Mouse (Mus musculus): ENCODE data around the gene Fbln2. TPM values are rescaled to one million over a fixed set of nuclear protein-coding genes. Genes with fewer than 3 reads are reported as not detected.

The Fbln2 gene
- polyA plus RNA-seq, 1 experiment from 2014 or later: 7.3 TPM

- peaks cover 35% of the 10 kb centered on the region for H3K4me1 ChIP-seq (ENCODE audit: control insufficient read depth, insufficient read depth, low read length)
- no peak overlapping the region for H3K9ac ChIP-seq (ENCODE audit: low read length)
- H3K27me3 ChIP-seq (replicated peaks; ENCODE audit: control insufficient read depth, insufficient read depth, low read length): no peaks in the 10 kb centered on the region
- ATAC-seq (no peak), DNase-seq (ENCODE audit: low spot score) (peak; percentile 33)
- H3K4me2 ChIP-seq (ENCODE audit: low read length): no peak overlapping the region
- WGBS: 68% methylated on average over 6 of the region's 6 CpGs
- H3K9me3 ChIP-seq (replicated peaks; ENCODE audit: control insufficient read depth, low read length): no peaks in the 10 kb centered on the region
- H3K4me3 ChIP-seq (ENCODE audit: low read depth, low read length): no peak overlapping the region
- H3K27ac ChIP-seq (ENCODE audit: low read depth, low read length): no peak overlapping the region
- no peaks in the 10 kb centered on the region for H3K36me3 ChIP-seq (ENCODE audit: control insufficient read depth, insufficient read depth, low read length)
Measured at GRCm38 (mm10) chr6:91287636-91288035, 75.4 kb downstream of the Fbln2 start.

GRCm38 (mm10) chr6:91288251-91288785 is 76.1 kb downstream of the Fbln2 start:
- Histone ChIP-seq H3K36me3 (ENCODE audit: control insufficient read depth, insufficient read depth, low read length) (no peaks in the 10 kb centered on the region), H3K4me2 (ENCODE audit: low read length) (no peak overlapping the region), H3K27ac (ENCODE audit: low read depth, low read length) (no peak overlapping the region), H3K9me3 (replicated peaks; ENCODE audit: control insufficient read depth, low read length) (no peaks in the 10 kb centered on the region), H3K27me3 (replicated peaks; ENCODE audit: control insufficient read depth, insufficient read depth, low read length) (no peaks in the 10 kb centered on the region), H3K4me1 (ENCODE audit: control insufficient read depth, insufficient read depth, low read length) (peaks cover 35% of the 10 kb centered on the region), H3K9ac (ENCODE audit: low read length) (no peak overlapping the region), H3K4me3 (ENCODE audit: low read depth, low read length) (no peak overlapping the region)
- ATAC-seq (no peak), DNase-seq (ENCODE audit: low spot score) (no peak)
- 48% methylated on average over 3 of the region's 3 CpGs for WGBS

GRCm38 (mm10) chr6:91288961-91289360 is 76.7 kb downstream of the Fbln2 start:
- Histone ChIP-seq H3K4me1 (ENCODE audit: control insufficient read depth, insufficient read depth, low read length) (peaks cover 35% of the 10 kb centered on the region), H3K27me3 (replicated peaks; ENCODE audit: control insufficient read depth, insufficient read depth, low read length) (no peaks in the 10 kb centered on the region), H3K36me3 (ENCODE audit: control insufficient read depth, insufficient read depth, low read length) (no peaks in the 10 kb centered on the region), H3K9me3 (replicated peaks; ENCODE audit: control insufficient read depth, low read length) (no peaks in the 10 kb centered on the region), H3K4me2 (ENCODE audit: low read length) (no peak overlapping the region), H3K9ac (ENCODE audit: low read length) (no peak overlapping the region), H3K4me3 (ENCODE audit: low read depth, low read length) (no peak overlapping the region), H3K27ac (ENCODE audit: low read depth, low read length) (no peak overlapping the region)
- DNase-seq (ENCODE audit: low spot score): no peak
- WGBS: 75% methylated on average over 1 of the region's 1 CpGs
- no peak for ATAC-seq

GRCm38 (mm10) chr6:91290937-91291336 is 78.7 kb downstream of the Fbln2 start:
- no peaks in the 10 kb centered on the region for H3K36me3 ChIP-seq (ENCODE audit: control insufficient read depth, insufficient read depth, low read length)
- H3K4me1 ChIP-seq (ENCODE audit: control insufficient read depth, insufficient read depth, low read length): peaks cover 16% of the 10 kb centered on the region; the same call in 1 of the 2 replicates
- ATAC-seq (no peak), DNase-seq (ENCODE audit: low spot score) (no peak)
- WGBS: 84% methylated on average over 10 of the region's 10 CpGs
- H3K4me3 ChIP-seq (ENCODE audit: low read depth, low read length): no peak overlapping the region
- H3K9ac ChIP-seq (ENCODE audit: low read length): no peak overlapping the region
- H3K9me3 ChIP-seq (replicated peaks; ENCODE audit: control insufficient read depth, low read length): no peaks in the 10 kb centered on the region
- H3K27me3 ChIP-seq (replicated peaks; ENCODE audit: control insufficient read depth, insufficient read depth, low read length): no peaks in the 10 kb centered on the region
- H3K4me2 ChIP-seq (ENCODE audit: low read length): no peak overlapping the region
- H3K27ac ChIP-seq (ENCODE audit: low read depth, low read length): no peak overlapping the region

- Histone ChIP-seq H3K36me3 (ENCODE audit: control insufficient read depth, insufficient read depth, low read length) (no peaks in the 10 kb centered on the region), H3K27ac (ENCODE audit: low read depth, low read length) (no peak overlapping the region), H3K9me3 (replicated peaks; ENCODE audit: control insufficient read depth, low read length) (no peaks in the 10 kb centered on the region), H3K4me3 (ENCODE audit: low read depth, low read length) (no peak overlapping the region), H3K4me2 (ENCODE audit: low read length) (no peak overlapping the region), H3K27me3 (replicated peaks; ENCODE audit: control insufficient read depth, insufficient read depth, low read length) (no peaks in the 10 kb centered on the region), H3K4me1 (ENCODE audit: control insufficient read depth, insufficient read depth, low read length) (peaks cover 11% of the 10 kb centered on the region), H3K9ac (ENCODE audit: low read length) (no peak overlapping the region)
- 91% methylated on average over 4 of the region's 4 CpGs for WGBS
- ATAC-seq: no peak
- DNase-seq (ENCODE audit: low spot score): no peak
Measured at GRCm38 (mm10) chr6:91295431-91295830, 83.2 kb downstream of the Fbln2 start.

GRCm38 (mm10) chr6:91298828-91299227 is 86.6 kb downstream of the Fbln2 start:
- Histone ChIP-seq H3K9me3 (replicated peaks; ENCODE audit: control insufficient read depth, low read length) (no peaks in the 10 kb centered on the region), H3K27ac (ENCODE audit: low read depth, low read length) (no peak overlapping the region), H3K4me2 (ENCODE audit: low read length) (no peak overlapping the region), H3K4me1 (ENCODE audit: control insufficient read depth, insufficient read depth, low read length) (peaks cover 35% of the 10 kb centered on the region), H3K36me3 (ENCODE audit: control insufficient read depth, insufficient read depth, low read length) (no peaks in the 10 kb centered on the region), H3K4me3 (ENCODE audit: low read depth, low read length) (no peak overlapping the region), H3K9ac (ENCODE audit: low read length) (no peak overlapping the region), H3K27me3 (replicated peaks; ENCODE audit: control insufficient read depth, insufficient read depth, low read length) (no peaks in the 10 kb centered on the region)
- 42% methylated on average over 6 of the region's 6 CpGs for WGBS
- DNase-seq (ENCODE audit: low spot score): no peak
- no peak for ATAC-seq

- H3K27ac ChIP-seq (ENCODE audit: low read depth, low read length): peak overlapping the region; percentile 96; the same call in 1 of the 2 replicates
- no peak for DNase-seq (ENCODE audit: low spot score)
- no peaks in the 10 kb centered on the region for H3K36me3 ChIP-seq (ENCODE audit: control insufficient read depth, insufficient read depth, low read length)
- no peak overlapping the region for H3K4me3 ChIP-seq (ENCODE audit: low read depth, low read length)
- 49% methylated on average over 3 of the region's 3 CpGs for WGBS
- H3K4me1 ChIP-seq (ENCODE audit: control insufficient read depth, insufficient read depth, low read length): peaks cover 35% of the 10 kb centered on the region
- ATAC-seq: no peak
- H3K27me3 ChIP-seq (replicated peaks; ENCODE audit: control insufficient read depth, insufficient read depth, low read length): no peaks in the 10 kb centered on the region
- no peak overlapping the region for H3K4me2 ChIP-seq (ENCODE audit: low read length)
- H3K9ac ChIP-seq (ENCODE audit: low read length): no peak overlapping the region
- no peaks in the 10 kb centered on the region for H3K9me3 ChIP-seq (replicated peaks; ENCODE audit: control insufficient read depth, low read length)
Measured at GRCm38 (mm10) chr6:91300079-91300478, 87.8 kb downstream of the Fbln2 start.

GRCm38 (mm10) chr6:91301839-91302238 is 89.6 kb downstream of the Fbln2 start:
- H3K27me3 ChIP-seq (replicated peaks; ENCODE audit: control insufficient read depth, insufficient read depth, low read length): no peaks in the 10 kb centered on the region
- no peak overlapping the region for H3K9ac ChIP-seq (ENCODE audit: low read length)
- ATAC-seq (peak; percentile 96), DNase-seq (ENCODE audit: low spot score) (peak; percentile 97)
- H3K4me3 ChIP-seq (ENCODE audit: low read depth, low read length): no peak overlapping the region
- no peaks in the 10 kb centered on the region for H3K36me3 ChIP-seq (ENCODE audit: control insufficient read depth, insufficient read depth, low read length)
- no peaks in the 10 kb centered on the region for H3K9me3 ChIP-seq (replicated peaks; ENCODE audit: control insufficient read depth, low read length)
- 4% methylated on average over 1 of the region's 1 CpGs for WGBS
- H3K27ac ChIP-seq (ENCODE audit: low read depth, low read length): peak overlapping the region; percentile 96
- 0 out of 2 replicates have a peak overlapping the region, but pooled peaks have one; percentile 1 for H3K4me2 ChIP-seq (ENCODE audit: low read length)
- H3K4me1 ChIP-seq (ENCODE audit: control insufficient read depth, insufficient read depth, low read length): peaks cover 35% of the 10 kb centered on the region

GRCm38 (mm10) chr6:91302337-91302736 is 90.1 kb downstream of the Fbln2 start:
- ATAC-seq (peak; percentile 38), DNase-seq (ENCODE audit: low spot score) (no peak)

More at GRCm38 (mm10) chr6:91302337-91302736, 90.1 kb downstream of the Fbln2 start:
- Histone ChIP-seq H3K36me3 (ENCODE audit: control insufficient read depth, insufficient read depth, low read length) (no peaks in the 10 kb centered on the region), H3K4me3 (ENCODE audit: low read depth, low read length) (no peak overlapping the region), H3K9me3 (replicated peaks; ENCODE audit: control insufficient read depth, low read length) (no peaks in the 10 kb centered on the region), H3K27me3 (replicated peaks; ENCODE audit: control insufficient read depth, insufficient read depth, low read length) (no peaks in the 10 kb centered on the region), H3K9ac (ENCODE audit: low read length) (no peak overlapping the region), H3K27ac (ENCODE audit: low read depth, low read length) (peak overlapping the region; percentile 96), H3K4me1 (ENCODE audit: control insufficient read depth, insufficient read depth, low read length) (peaks cover 35% of the 10 kb centered on the region), H3K4me2 (ENCODE audit: low read length) (0 out of 2 replicates have a peak overlapping the region, but pooled peaks have one; percentile 1)
- WGBS: 29% methylated on average over 3 of the region's 3 CpGs

Measured in forebrain, embryonic 14.5 days (tissue).